Mouse (Mus musculus) left cerebral cortex, postnatal 14 days (tissue): ENCODE results near the gene Taf1d. TPM values are rescaled to one million over a fixed set of nuclear protein-coding genes. Genes with fewer than 3 reads are reported as not detected.

Experiments
- microRNA-seq, 2 experiments: library from miRNA; unstranded; fragments of <30 nt; microRNA quantifications; one replicate each; pipeline ENCODE4 v1.2.0; 2022
- total RNA-seq, 2 experiments: library from RNA; stranded (reverse); gene quantifications; 2 replicates each; pipeline ENCODE4 v1.2.3; 2021

Gene Taf1d
- total RNA-seq, 2 experiments from 2014 or later = 30.7 to 32.7 TPM

Small RNA genes lying within 50 kb of the gene (microRNA-seq; reads per million reads assigned to microRNA genes)
- gene Gm49349 = 0 reads per million in 2 experiments
- gene mmu-mir-7650 = 0 reads per million in 2 experiments

Other genes starting within 250 kb of the Taf1d start
- gene Hephl1, start 194.1 kb upstream of the Taf1d start, total RNA-seq = not detected
- gene Vstm5, start 67.2 kb upstream of the Taf1d start, total RNA-seq = 1 to 10 TPM; 7.5 to 8.4 TPM
- gene Med17, start 26.3 kb upstream of the Taf1d start, total RNA-seq = 10 to 100 TPM; 30.0 to 34.1 TPM
- 10 to 100 TPM; 22.2 to 22.4 TPM for gene 4931406C07Rik, start 234 bp downstream of the Taf1d start, total RNA-seq
- gene Cep295, start 51.6 kb downstream of the Taf1d start, total RNA-seq = 10 to 100 TPM; 22.2 to 23.1 TPM
- gene Smco4, start 187.2 kb downstream of the Taf1d start, total RNA-seq = 1 to 10 TPM; 3.6 to 4.3 TPM